Mouse (Mus musculus) stomach, embryonic 15.5 days (tissue): ENCODE data around the gene Habp2. TPM values are rescaled to one million over a fixed set of nuclear protein-coding genes. Genes with fewer than 3 reads are reported as not detected.

ENCODE experiments used
- ATAC-seq: fragments of 200-750 bp; cut with Nextera tagmentation; 2 replicates; pipeline ENCODE4 v1.8.0; 2017; ENCODE audit warnings: low read depth, moderate number of reproducible peaks, moderate TSS enrichment; ENCODE audit not compliant: insufficient read depth, low FRiP score
- H3K27ac ChIP-seq: fragments of 300-500 bp; sonication (generic); 2 replicates; pipeline ENCODE4 v1.5.1; 2015; ENCODE audit warnings: mild to moderate bottlenecking, inconsistent platforms
- H3K27me3 ChIP-seq: fragments of 300-500 bp; sonication (generic); replicated peaks from 2 replicates; pipeline ENCODE4 v1.6.1; 2015; ENCODE audit warnings: inconsistent platforms
- H3K36me3 ChIP-seq: fragments of 300-500 bp; sonication (generic); 2 replicates; pipeline ENCODE4 v1.6.1; 2015; ENCODE audit warnings: inconsistent platforms
- H3K4me1 ChIP-seq: fragments of 300-500 bp; sonication (generic); 2 replicates; pipeline ENCODE4 v1.6.1; 2015; ENCODE audit warnings: inconsistent platforms
- H3K4me2 ChIP-seq: fragments of 300-500 bp; sonication (generic); 2 replicates; pipeline ENCODE4 v1.6.1; 2015; ENCODE audit warnings: mild to moderate bottlenecking, inconsistent platforms
- H3K4me3 ChIP-seq: fragments of 300-500 bp; sonication (generic); replicated peaks from 2 replicates; pipeline ENCODE4 v1.5.1; 2015; ENCODE audit warnings: inconsistent platforms
- H3K9ac ChIP-seq: fragments of 300-500 bp; sonication (generic); 2 replicates; pipeline ENCODE4 v1.6.1; 2015; ENCODE audit warnings: inconsistent platforms
- H3K9me3 ChIP-seq: fragments of 300-500 bp; sonication (generic); 2 replicates; pipeline ENCODE4 v1.6.1; 2016; ENCODE audit warnings: inconsistent platforms
- WGBS: fragments of 180-500 bp; shearing (Covaris S2); methylation state at CpG from one replicate; pipeline ENCODE4 v1.1.7; 2015; 5-methylcytosine and 5-hydroxymethylcytosine counted together
- polyA plus RNA-seq: library from polyadenylated mRNA; unstranded; fragments of >200 nt; fragmentation: Nextera tagmentation; extraction: Ambion mirVana; gene quantifications from 2 replicates; pipeline ENCODE4 v1.2.1, GENCODE M21; 2015

Habp2 gene
- 36.4 and 52.0 TPM in 2 replicates for polyA plus RNA-seq

DNA sequence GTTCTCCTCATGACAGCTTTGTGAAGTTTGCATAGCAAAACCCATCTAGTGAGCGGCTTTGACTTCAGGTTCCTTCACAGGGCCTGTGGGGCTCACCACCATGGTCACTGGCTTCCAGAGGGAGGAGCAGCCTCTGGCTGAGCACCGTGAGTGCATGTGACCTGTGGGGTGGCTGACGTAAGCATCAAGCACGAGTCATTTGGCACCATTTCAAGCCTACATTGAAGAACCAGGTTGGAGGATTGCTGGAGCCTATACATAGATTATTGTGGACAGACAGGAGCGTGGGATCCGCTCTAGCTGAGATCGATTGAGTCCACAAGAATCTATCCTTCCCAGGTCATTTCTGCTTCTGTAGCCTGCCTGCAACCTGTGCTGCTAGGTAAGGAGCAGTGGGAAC is at the start of gene Habp2:
Habp2 (plus strand) TSS at position 272 of the 400 bp plus-strand sequence.
- Histone ChIP-seq H3K27me3 (no peaks in the 10 kb centered on the region), H3K4me1 (peaks cover 8% of the 10 kb centered on the region; the same call in 1 of the 2 replicates), H3K36me3 (no peaks in the 10 kb centered on the region), H3K9ac (no peak within 1 kb of the TSS), H3K9me3 (no peaks in the 10 kb centered on the region), H3K4me3 (peak within 1 kb of the TSS; percentile 27), H3K4me2 (peak within 1 kb of the TSS; percentile 34), H3K27ac (peak within 1 kb of the TSS; percentile 71)
- no peak; the same call in 1 of the 2 replicates for ATAC-seq
- 58% methylated on average over 7 of the region's 7 CpGs for WGBS

DNA sequence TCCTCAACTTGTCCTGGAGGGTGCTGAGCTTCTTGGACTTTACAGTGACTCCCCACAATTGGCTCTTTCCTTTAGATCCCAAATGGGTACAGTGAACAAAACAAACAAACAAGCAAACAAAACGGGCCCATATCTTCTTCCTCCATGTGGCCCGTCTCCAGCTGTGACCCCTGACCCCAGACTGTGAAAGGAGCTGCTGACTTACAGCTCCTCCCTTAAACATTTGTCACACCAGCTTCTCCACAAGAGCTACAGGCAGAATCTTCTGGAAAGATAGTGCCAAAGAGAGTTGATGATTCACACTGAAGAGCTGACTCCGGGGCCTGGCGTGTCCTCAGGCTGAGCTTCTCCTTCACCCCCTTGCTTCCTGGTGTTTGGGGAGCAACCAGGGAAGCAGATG is 48.4 kb upstream of the Habp2 start:
- Histone ChIP-seq H3K9me3 (no peaks in the 10 kb centered on the region), H3K9ac (no peak overlapping the region), H3K4me1 (no peaks in the 10 kb centered on the region; the same call in 1 of the 2 replicates), H3K27me3 (no peaks in the 10 kb centered on the region), H3K36me3 (no peaks in the 10 kb centered on the region), H3K4me3 (no peak overlapping the region), H3K27ac (no peak overlapping the region), H3K4me2 (no peak overlapping the region)
- WGBS = 60% methylated on average over 4 of the region's 4 CpGs
- ATAC-seq = no peak

DNA sequence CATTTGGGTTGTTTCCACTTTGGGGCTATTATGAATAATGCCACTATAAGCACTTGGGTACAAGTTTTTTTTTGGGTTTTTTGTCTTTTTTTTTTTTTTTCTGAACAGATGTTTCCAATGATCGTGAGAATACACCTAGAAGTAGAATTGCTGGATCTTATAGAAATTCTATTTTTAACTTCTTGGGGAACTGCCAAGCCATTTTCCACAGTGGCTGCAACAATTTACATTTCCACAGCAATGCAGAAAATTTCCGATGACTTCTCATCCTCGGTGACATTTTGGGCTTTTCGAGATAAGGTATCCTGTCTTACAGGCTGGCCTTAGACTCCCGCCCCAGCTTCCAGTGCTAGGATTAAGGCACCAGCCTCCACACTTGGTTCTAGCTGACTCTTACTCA is 41.7 kb upstream of the Habp2 start:
- H3K9me3 ChIP-seq = no peaks in the 10 kb centered on the region
- H3K4me3 ChIP-seq = no peak overlapping the region
- H3K27me3 ChIP-seq = no peaks in the 10 kb centered on the region
- H3K27ac ChIP-seq = no peak overlapping the region
- WGBS = 58% methylated on average over 5 of the region's 5 CpGs
- ATAC-seq = no peak
- H3K9ac ChIP-seq = no peak overlapping the region
- H3K36me3 ChIP-seq = no peaks in the 10 kb centered on the region
- H3K4me2 ChIP-seq = no peak overlapping the region
- H3K4me1 ChIP-seq = no peaks in the 10 kb centered on the region

GRCm38 (mm10) chr19:56252815-56253214 is 34.1 kb upstream of the Habp2 start:
- Histone ChIP-seq H3K4me3 (no peak overlapping the region), H3K9me3 (no peaks in the 10 kb centered on the region), H3K27me3 (no peaks in the 10 kb centered on the region), H3K4me2 (no peak overlapping the region), H3K27ac (peak overlapping the region; percentile 62), H3K9ac (no peak overlapping the region), H3K4me1 (peaks cover 11% of the 10 kb centered on the region; the same call in 1 of the 2 replicates), H3K36me3 (no peaks in the 10 kb centered on the region)
- no peak; the same call in 1 of the 2 replicates for ATAC-seq
- 65% methylated on average over 4 of the region's 4 CpGs for WGBS

- H3K36me3 ChIP-seq = no peaks in the 10 kb centered on the region
- H3K9me3 ChIP-seq = no peaks in the 10 kb centered on the region
- no peak overlapping the region for H3K4me3 ChIP-seq
- H3K4me2 ChIP-seq = peak overlapping the region; percentile 27; the same call in 1 of the 2 replicates
- no peak for ATAC-seq
- H3K27ac ChIP-seq = peak overlapping the region; percentile 75
- H3K27me3 ChIP-seq = no peaks in the 10 kb centered on the region
- H3K9ac ChIP-seq = no peak overlapping the region
- WGBS = 53% methylated on average over 10 of the region's 10 CpGs
- peaks cover 11% of the 10 kb centered on the region; the same call in 1 of the 2 replicates for H3K4me1 ChIP-seq
Measured at GRCm38 (mm10) chr19:56253271-56253670, 33.7 kb upstream of the Habp2 start.

- Histone ChIP-seq H3K9me3 (no peaks in the 10 kb centered on the region), H3K27me3 (no peaks in the 10 kb centered on the region), H3K9ac (no peak overlapping the region), H3K4me1 (peaks cover 11% of the 10 kb centered on the region; the same call in 1 of the 2 replicates), H3K4me3 (no peak overlapping the region), H3K36me3 (no peaks in the 10 kb centered on the region), H3K27ac (no peak overlapping the region), H3K4me2 (no peak overlapping the region)
- ATAC-seq = no peak
- 51% methylated on average over 7 of the region's 7 CpGs for WGBS
Measured at GRCm38 (mm10) chr19:56254751-56255150, 32.2 kb upstream of the Habp2 start.

- no peaks in the 10 kb centered on the region for H3K27me3 ChIP-seq
- WGBS = 19% methylated on average over 3 of the region's 3 CpGs
- no peak overlapping the region for H3K4me2 ChIP-seq
- H3K4me1 ChIP-seq = peaks cover 11% of the 10 kb centered on the region; the same call in 1 of the 2 replicates
- H3K36me3 ChIP-seq = no peaks in the 10 kb centered on the region
- ATAC-seq = no peak
- no peaks in the 10 kb centered on the region for H3K9me3 ChIP-seq
- H3K4me3 ChIP-seq = no peak overlapping the region
- H3K9ac ChIP-seq = no peak overlapping the region
- H3K27ac ChIP-seq = no peak overlapping the region
Measured at GRCm38 (mm10) chr19:56255506-56255905, 31.4 kb upstream of the Habp2 start.

DNA sequence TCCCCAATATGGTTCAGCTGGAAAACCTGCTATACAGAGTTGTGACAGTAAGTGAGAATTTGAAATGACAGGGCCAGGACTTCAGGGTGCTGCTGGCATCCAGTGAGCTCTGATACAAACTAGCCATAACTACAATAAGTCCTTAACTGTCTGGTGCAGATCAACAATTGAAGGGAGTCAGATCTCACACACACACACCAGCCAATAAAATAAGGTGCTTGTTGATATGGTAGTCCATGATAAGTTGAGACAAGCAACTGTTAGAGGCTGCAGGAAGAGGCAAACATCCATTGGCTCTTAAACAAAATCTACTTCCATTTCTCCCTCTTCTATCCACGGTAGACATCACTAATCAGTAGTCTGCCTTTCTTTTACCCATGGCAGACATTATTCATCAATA is 30.7 kb upstream of the Habp2 start:
- Histone ChIP-seq H3K4me3 (no peak overlapping the region), H3K4me1 (peaks cover 11% of the 10 kb centered on the region; the same call in 1 of the 2 replicates)

GRCm38 (mm10) chr19:56256741-56257140 is 30.2 kb upstream of the Habp2 start:
- no peaks in the 10 kb centered on the region for H3K9me3 ChIP-seq
- no peak for ATAC-seq
- WGBS = 67% methylated on average over 1 of the region's 1 CpGs
- H3K27ac ChIP-seq = no peak overlapping the region
- H3K9ac ChIP-seq = no peak overlapping the region
- H3K36me3 ChIP-seq = no peaks in the 10 kb centered on the region
- H3K4me2 ChIP-seq = no peak overlapping the region
- H3K4me1 ChIP-seq = peaks cover 11% of the 10 kb centered on the region; the same call in 1 of the 2 replicates
- no peaks in the 10 kb centered on the region for H3K27me3 ChIP-seq
- no peak overlapping the region for H3K4me3 ChIP-seq

More for the DNA sequence above, 30.7 kb upstream of the Habp2 start:
- no peak overlapping the region for H3K4me2 ChIP-seq
- H3K27ac ChIP-seq = no peak overlapping the region
- H3K36me3 ChIP-seq = no peaks in the 10 kb centered on the region
- H3K9ac ChIP-seq = no peak overlapping the region
- no peak for ATAC-seq
- WGBS = 33% methylated on average over 1 of the region's 1 CpGs
- H3K9me3 ChIP-seq = no peaks in the 10 kb centered on the region
- no peaks in the 10 kb centered on the region for H3K27me3 ChIP-seq

DNA sequence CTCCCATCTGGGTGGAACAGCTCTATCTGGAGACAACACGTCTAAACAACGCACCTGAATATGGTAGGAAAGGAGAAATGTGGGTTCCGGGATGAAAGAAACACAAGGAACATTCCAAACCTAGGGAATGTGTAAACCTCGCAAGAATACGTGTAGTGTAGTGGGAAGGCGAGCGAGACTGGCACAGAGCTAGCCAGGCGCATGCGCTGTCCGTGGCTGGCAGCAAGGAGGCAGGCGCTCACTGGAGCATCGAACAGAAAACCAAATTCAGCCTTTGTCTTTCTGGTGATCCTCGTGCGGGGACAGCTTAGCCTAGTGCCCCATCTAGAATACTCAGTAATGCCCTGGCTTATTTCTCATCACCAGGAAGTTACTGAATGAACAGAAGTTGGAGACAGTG is 23.2 kb upstream of the Habp2 start:
- no peaks in the 10 kb centered on the region for H3K27me3 ChIP-seq
- no peaks in the 10 kb centered on the region for H3K36me3 ChIP-seq
- no peak overlapping the region for H3K4me2 ChIP-seq
- no peak overlapping the region for H3K4me3 ChIP-seq
- no peak overlapping the region for H3K9ac ChIP-seq
- no peak for ATAC-seq
- H3K4me1 ChIP-seq = no peaks in the 10 kb centered on the region
- no peak overlapping the region for H3K27ac ChIP-seq
- no peaks in the 10 kb centered on the region for H3K9me3 ChIP-seq
- 69% methylated on average over 14 of the region's 14 CpGs for WGBS

- Histone ChIP-seq H3K4me1 (no peaks in the 10 kb centered on the region), H3K4me3 (no peak overlapping the region), H3K9ac (no peak overlapping the region), H3K27me3 (no peaks in the 10 kb centered on the region), H3K27ac (no peak overlapping the region), H3K4me2 (no peak overlapping the region), H3K36me3 (no peaks in the 10 kb centered on the region), H3K9me3 (no peaks in the 10 kb centered on the region)
- ATAC-seq = no peak
- WGBS = 28% methylated on average over 4 of the region's 4 CpGs
Measured at GRCm38 (mm10) chr19:56264175-56264574, 22.8 kb upstream of the Habp2 start.

- no peak for ATAC-seq
- Histone ChIP-seq H3K9me3 (no peaks in the 10 kb centered on the region), H3K4me2 (no peak overlapping the region), H3K9ac (no peak overlapping the region), H3K27ac (no peak overlapping the region), H3K4me3 (no peak overlapping the region), H3K4me1 (no peaks in the 10 kb centered on the region), H3K36me3 (no peaks in the 10 kb centered on the region), H3K27me3 (no peaks in the 10 kb centered on the region)
- 65% methylated on average over 5 of the region's 5 CpGs for WGBS
Measured at GRCm38 (mm10) chr19:56265149-56265548, 21.8 kb upstream of the Habp2 start.

DNA sequence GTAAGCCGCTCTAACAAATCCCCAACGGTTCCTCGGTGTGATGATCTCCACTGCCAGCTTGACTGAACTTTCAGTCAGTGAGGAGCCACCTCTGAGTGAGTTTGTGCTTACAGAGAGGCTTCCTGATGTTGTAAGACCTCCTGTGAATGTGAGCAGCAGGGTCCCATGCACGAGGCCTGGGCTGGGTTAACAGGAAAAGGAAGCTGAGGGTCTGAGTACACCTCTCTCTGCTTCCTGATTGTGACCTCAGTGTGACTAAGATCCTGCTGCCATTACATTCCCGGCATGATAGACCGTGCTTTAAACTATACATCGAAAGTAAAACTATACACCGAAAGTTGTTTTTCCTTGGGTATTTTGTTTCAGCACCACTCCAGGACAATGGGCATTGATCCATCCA is 14.9 kb upstream of the Habp2 start:
- Histone ChIP-seq H3K27me3 (no peaks in the 10 kb centered on the region), H3K4me2 (no peak overlapping the region), H3K27ac (no peak overlapping the region), H3K9ac (no peak overlapping the region), H3K4me3 (no peak overlapping the region), H3K4me1 (no peaks in the 10 kb centered on the region), H3K36me3 (no peaks in the 10 kb centered on the region), H3K9me3 (no peaks in the 10 kb centered on the region)
- 78% methylated on average over 8 of the region's 8 CpGs for WGBS
- ATAC-seq = no peak
